Mouse (Mus musculus): ENCODE measurements around the gene Fth1.

The Fth1 gene

GRCm38 (mm10) chr19:10022414-10023303 is 42.3 kb downstream of the Fth1 start:
- CTCF ChIA-PET = interaction anchor here in 3 of 4 experiments (0.6 to 2.0 kb wide), 19 partner anchors 8 to 243 kb away, joined by 3 to 8 read pairs (median 3); no protein-coding TSS in a partner anchor

DNA sequence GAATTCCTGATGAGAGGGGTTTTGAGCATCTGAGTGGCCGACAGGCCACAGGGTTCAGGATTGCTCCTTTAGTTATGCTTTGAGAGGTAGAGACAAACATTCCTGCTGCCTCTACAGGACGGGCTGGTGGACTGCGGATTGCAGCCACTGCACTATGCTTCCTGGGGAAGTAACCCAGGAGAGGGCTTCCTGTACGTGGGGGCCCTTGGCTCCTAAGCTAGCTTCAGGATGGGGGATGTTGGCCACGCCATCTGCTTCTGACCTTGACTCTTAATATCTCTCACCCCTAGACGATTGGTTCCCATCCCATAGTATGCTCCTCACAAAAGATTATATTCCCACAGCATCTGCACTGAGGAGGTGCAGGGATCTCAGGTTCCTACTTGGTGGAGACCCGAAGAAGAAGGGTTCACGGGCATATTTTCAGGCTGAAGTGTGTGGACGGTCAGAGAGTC is 42.9 kb downstream of the Fth1 start:
- CTCF ChIA-PET = interaction anchor here in 3 of 4 experiments (0.7 to 2.0 kb wide), 16 partner anchors 8 to 221 kb away, joined by 3 to 8 read pairs (median 4); no protein-coding TSS in a partner anchor
- POLR2A ChIA-PET = interaction anchor here in 3 of 4 experiments (0.6 to 2.7 kb wide), 6 partner anchors 8 to 160 kb away, joined by 3 to 12 read pairs (median 6); partner anchors contain the start of gene Fads1 (in 1 of the 3)

More at GRCm38 (mm10) chr19:10022414-10023303, 42.3 kb downstream of the Fth1 start:
- POLR2A ChIA-PET = interaction anchor here in 3 of 4 experiments (1.0 to 2.7 kb wide), 7 partner anchors 10 to 160 kb away, joined by 3 to 12 read pairs (median 5); partner anchors contain the start of gene Fads1 (in 1 of the 3)

DNA sequence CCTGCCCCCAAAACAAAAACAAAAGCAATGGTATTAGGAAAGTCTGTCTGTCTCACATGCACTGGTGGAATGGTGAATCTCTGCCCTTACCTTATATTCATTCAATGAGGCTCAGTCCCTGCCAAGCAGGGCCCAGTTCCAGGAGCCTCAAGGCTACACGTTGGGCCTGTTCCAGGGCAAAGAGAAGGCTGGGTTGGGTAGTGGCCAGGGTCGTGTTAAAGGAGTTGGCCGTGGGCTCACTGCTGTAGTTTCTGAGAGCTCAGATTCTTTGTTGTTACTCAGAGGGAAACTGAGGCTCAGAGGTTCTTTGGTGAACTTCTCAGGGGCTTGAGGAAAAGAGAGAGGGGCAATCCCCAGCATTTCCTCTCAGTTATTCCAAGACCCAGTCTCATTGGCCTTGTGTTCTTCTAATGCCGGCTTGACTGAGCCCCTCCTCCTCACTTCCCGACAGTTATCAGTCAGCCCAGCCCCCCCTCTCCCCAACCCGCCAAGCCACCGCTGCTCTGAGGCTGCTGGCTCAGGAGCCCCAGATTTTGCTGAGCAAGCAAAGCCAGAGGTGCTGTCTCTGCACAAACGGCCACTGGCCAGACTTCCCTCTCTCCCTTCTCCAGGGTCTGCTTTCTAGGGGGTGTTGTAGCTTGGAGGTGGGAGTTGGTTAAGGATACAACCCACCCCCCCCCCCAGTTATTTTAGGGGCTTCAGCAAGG is 44.9 kb downstream of the Fth1 start:
- POLR2A ChIA-PET = interaction anchor here in 3 of 4 experiments (0.7 to 3.9 kb wide), 5 partner anchors 11 to 126 kb away, joined by 4 to 13 read pairs (median 5); partner anchors contain the start of gene Incenp (in 1 of the 3)
- CTCF ChIA-PET = interaction anchor here in 3 of 4 experiments (0.6 to 1.3 kb wide), 5 partner anchors 32 to 263 kb away, joined by 3 to 5 read pairs (median 4); no protein-coding TSS in a partner anchor

GRCm38 (mm10) chr19:10029746-10030145 is 49.3 kb downstream of the Fth1 start:
- POLR2A ChIA-PET = interaction anchor here in 2 of 4 experiments (0.8 to 2.1 kb wide), 6 partner anchors 9 to 108 kb away, joined by 3 to 13 read pairs (median 3); no protein-coding TSS in a partner anchor
- CTCF ChIA-PET = interaction anchor here in 1 of 4 experiments (0.7 to 1.7 kb wide), 3 partner anchors 10 to 39 kb away, joined by 3 to 5 read pairs (median 3); no protein-coding TSS in a partner anchor

- CTCF ChIA-PET = interaction anchor here (0.6 to 6.1 kb wide), 36 partner anchors 10 to 165 kb away, joined by 3 to 49 read pairs (median 4); partner anchors contain the start of genes Best1 (in 2 of the 4) and Fads1 (in 1 of the 4)
- POLR2A ChIA-PET = interaction anchor here in 3 of 4 experiments (0.6 to 2.5 kb wide), 11 partner anchors 11 to 1096 kb away, joined by 3 to 9 read pairs (median 3); partner anchors contain the start of genes Fen1 (in 1 of the 3) and Tmem258 (in 1 of the 3)
These were observed 53.0 kb downstream of the Fth1 start for GRCm38 (mm10) chr19:10033211-10033973.

DNA sequence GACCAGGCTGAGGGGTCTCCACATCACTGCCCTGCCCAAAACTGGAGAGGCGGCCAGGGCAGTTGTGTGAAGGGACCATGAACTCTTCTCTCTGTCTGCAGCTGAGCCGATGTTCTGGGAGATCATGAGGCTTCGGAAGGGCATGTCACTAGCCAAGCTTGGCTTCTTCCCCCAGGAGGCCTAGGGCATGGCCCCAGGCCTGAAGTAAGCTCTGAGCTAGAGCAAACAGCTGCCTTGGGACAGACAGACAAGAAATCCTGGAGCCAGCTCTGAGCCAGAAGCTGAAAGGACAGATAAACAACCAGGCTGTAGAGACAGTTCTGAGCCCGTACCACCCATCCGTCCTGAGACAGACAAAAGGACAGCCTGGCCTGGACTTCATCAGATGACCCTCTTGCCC is 54.0 kb downstream of the Fth1 start:
- CTCF ChIA-PET = interaction anchor here (0.6 to 6.1 kb wide), 25 partner anchors 15 to 468 kb away, joined by 3 to 49 read pairs (median 5); partner anchors contain the start of gene Best1 (in 2 of the 4)
- POLR2A ChIA-PET = interaction anchor here in 2 of 4 experiments (0.9 to 2.5 kb wide), 9 partner anchors 12 to 54 kb away, joined by 3 to 9 read pairs (median 4); partner anchors contain the start of gene Fth1 (in 1 of the 2)
